Mouse (Mus musculus) urinary bladder, adult 2 months (tissue): Measurements from ENCODE around the gene Acyp1. TPM values are rescaled to one million over a fixed set of nuclear protein-coding genes. Genes with fewer than 3 reads are reported as not detected.

Source experiments
- DNase-seq: peaks from one replicate; pipeline ENCODE4 v3.0.0; 2022; ENCODE audit warnings: low spot score
- polyA plus RNA-seq: library from polyadenylated mRNA; depleted of rRNA; stranded (reverse); fragments of >200 nt; gene quantifications from 2 replicates; pipeline ENCODE4 v1.2.3, GENCODE M21; 2012; rRNA removed

Acyp1 gene
- polyA plus RNA-seq, 1 experiment, result 47.4 TPM

- DNase-seq, result no peak
Measured at GRCm38 (mm10) chr12:85233376-85234358, 54.6 kb downstream of the Acyp1 start.

- DNase-seq, result no peak
Measured at GRCm38 (mm10) chr12:85227876-85228599, 60.2 kb downstream of the Acyp1 start.

- no peak for DNase-seq
Measured at GRCm38 (mm10) chr12:85227227-85227626, 61.0 kb downstream of the Acyp1 start.

Other genes with a start within 250 kb of the Acyp1 start
- gene Prox2, start 177.7 kb downstream of the Acyp1 start, polyA plus RNA-seq, result 2.3 and 2.7 TPM in 2 replicates
- gene Dlst, start 177.6 kb downstream of the Acyp1 start, polyA plus RNA-seq, result 128 and 139 TPM in 2 replicates
- 0.32 and 0.34 TPM in 2 replicates for gene Rps6kl1, start 137.2 kb downstream of the Acyp1 start, polyA plus RNA-seq
- 6.0 and 7.7 TPM in 2 replicates for gene Pgf, start 110.6 kb downstream of the Acyp1 start, polyA plus RNA-seq
- gene Eif2b2, start 69.0 kb downstream of the Acyp1 start, polyA plus RNA-seq, result 73.8 and 82.6 TPM in 2 replicates
- gene Mlh3, start 17.8 kb downstream of the Acyp1 start, polyA plus RNA-seq, result 10.9 and 12.4 TPM in 2 replicates
- gene Zc2hc1c, start 153 bp upstream of the Acyp1 start, polyA plus RNA-seq, result 1.1 and 1.3 TPM in 2 replicates
- gene Nek9, start 50.9 kb upstream of the Acyp1 start, polyA plus RNA-seq, result 54.2 and 64.1 TPM in 2 replicates
- 207 and 230 TPM in 2 replicates for gene Tmed10, start 86.4 kb upstream of the Acyp1 start, polyA plus RNA-seq
- gene Fos, start 185.5 kb upstream of the Acyp1 start, polyA plus RNA-seq, result 28.5 and 37.0 TPM in 2 replicates